Mouse (Mus musculus) spleen, adult 12 weeks (tissue): ENCODE data around the gene Rack1.
A peak's percentile ranks its signal among the peaks of the same experiment; 100 is the strongest.
"Not testable (repeated sequence)": the region's sequence is repeated elsewhere in the genome, so short reads cannot be mapped to it uniquely, and the experiment has no call there.

Source experiments
- DNase-seq: peaks from one replicate; pipeline ENCODE4 v3.0.0; 2022; ENCODE audit warnings: low spot score

Gene Rack1

DNA sequence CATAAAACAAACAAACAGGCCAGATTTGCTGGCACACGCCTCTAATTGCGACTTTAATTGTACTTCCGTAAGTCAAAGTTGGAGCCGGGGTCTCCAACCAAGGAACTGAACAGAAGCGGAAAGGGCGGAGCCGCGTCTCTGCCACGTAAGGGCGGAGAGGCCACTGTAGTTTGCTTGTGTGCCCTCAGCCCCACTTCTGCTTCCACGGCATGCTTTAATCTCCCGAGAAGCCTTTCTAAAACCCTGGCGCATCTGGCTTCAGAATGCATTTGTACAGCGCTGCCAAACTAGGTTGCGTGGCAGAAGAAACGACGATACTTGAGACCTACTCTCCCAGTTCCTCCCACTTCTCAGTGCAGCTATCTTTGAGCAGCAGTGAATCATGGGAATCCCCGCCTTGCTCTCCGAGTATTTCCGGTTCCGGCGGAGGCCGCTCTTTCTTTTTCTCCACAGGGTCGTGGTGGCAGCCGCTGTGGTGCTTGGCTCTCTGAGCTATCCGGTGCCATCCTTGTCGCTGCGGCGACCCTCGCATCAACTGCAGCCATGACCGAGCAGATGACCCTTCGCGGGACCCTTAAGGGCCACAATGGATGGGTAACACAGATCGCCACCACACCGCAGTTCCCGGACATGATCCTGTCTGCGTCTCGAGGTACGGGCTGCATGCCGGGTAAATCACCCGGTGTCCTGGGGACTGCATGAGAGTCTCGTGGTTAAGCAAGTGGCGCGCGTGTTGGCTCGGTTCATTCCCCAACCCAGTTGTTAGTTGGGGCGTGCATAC is at the start of gene Rack1:
Gene Rack1, plus strand, starts transcription at position 412 of the 781 bp plus-strand sequence.
- peak; percentile 82 for DNase-seq

DNA sequence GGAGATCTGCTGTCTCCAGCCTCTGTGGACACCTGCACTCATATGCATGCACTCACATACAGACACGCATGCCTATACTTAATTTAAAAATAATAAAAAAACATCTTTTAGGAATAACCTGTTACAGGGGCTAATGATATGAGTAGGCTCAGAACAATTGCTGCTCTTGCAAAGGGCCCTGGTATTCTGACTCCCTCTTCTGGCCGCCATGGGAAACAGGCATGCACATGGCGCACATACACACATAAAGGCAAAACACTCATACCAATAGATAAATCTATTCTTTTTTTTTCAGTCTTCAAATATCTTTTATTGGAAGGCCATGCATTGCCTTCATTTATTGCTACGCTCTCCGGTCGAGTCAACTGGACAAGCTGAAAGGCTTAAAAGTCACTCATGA is 49.7 kb upstream of the Rack1 start:
- no peak for DNase-seq

DNA sequence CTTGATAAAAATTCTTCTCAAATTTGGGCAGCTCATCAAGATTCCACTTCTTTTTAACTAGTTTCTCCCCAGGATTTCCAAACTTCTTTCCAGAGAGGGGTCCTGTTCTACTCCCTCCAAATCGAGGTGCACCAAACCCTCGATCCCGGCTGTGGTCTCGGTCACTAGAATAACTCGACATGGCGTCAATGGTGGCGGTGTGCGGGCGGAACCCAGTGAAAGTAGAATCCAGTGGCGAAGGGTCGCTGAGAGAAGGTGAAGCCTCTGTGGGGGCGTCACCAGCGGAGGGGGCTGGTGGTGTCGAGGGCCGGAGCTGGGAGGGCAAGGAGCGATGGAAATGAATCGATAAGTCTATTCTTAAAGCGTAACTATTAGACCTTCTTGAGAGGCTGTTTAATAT is 46.6 kb upstream of the Rack1 start:
- not testable (repeated sequence) for DNase-seq

DNA sequence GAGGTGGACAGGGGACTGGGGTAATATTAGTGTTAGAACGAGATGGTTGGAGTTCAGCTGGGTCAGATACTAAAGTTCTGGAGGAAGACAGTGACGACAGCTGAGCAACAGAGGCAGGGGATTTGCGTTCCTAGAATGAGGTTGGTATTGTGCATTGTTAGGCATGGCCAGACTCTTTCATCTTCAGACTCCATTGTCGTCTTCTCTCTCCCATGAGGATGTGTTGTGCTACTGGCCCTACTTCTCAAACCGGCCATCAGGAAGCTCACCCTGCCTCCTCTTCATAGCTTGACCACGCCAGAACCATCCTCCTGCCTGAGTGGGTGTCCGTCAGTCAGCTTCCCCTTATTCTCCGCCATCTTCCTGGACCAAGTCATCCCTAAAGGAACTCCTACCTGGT is 41.1 kb upstream of the Rack1 start:
- no peak for DNase-seq

DNA sequence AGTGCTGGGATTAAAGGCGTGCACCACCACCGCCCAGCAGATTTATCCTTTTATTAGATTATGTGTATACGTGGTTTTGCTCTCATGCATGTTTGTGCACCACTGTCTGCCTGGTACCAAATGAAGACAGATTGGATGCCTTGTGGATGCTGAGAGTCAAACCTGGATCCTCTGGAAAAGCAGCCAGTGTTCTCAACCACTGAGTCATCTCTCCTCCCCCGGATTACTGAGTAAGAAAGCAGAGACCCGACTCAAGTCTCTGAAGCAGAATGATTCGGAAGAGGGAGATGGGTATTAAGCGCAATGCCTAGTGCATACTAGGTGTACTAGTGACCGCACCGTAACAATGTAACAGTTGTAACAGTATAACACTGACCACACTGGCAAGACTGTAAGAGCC is 36.0 kb upstream of the Rack1 start:
- no peak for DNase-seq

DNA sequence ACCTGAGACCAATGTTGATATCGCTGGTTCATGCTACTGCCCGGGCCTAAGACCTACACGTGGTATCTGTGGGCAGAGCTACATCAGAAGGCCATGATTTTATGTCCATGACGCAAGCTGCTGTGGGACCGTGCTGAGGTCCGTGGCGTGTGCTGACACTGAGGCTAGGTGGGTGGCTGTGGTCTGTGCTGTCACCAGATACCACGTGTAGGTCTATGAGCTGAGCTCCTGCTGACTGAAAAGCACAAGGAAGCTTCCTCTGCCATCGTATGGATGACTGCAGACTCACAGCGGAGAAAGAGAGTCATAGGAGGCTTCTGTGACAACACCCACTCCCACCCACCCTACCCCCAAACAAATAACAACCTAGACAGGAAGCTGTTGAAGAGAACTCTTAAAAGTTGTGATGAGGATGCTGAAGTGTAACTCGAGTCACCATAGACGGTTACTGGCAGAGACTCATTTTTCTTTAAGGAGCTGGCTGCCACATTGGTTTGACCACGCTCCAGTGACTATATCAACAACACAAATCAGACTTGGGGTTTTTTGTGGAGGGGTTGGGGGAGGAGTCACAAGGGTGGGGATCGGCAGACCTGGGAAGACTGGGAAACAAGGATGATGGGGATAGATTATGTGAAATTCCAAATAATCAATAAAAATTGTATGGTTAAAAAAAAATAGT is 32.8 kb upstream of the Rack1 start:
- no peak for DNase-seq

DNA sequence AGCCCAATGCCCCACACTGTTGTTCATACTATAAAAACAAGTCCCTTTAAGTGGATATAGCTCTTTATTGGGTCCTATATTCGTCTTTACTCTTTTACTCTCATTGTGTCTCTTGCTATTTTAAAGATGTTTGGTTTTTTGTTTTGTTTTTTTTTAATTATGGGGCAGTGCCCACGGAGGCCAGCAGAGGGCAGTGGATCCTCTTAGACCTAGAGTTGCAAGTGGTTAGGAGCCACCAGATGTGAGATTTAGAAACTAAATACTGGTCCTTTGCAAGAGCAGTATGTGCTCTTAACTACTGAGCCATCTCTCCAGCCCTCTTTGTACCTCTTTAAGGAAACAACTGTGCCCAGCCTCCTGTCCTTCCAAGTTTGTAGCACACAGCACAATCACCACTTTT is 28.4 kb upstream of the Rack1 start:
- DNase-seq, result peak; percentile 33

DNA sequence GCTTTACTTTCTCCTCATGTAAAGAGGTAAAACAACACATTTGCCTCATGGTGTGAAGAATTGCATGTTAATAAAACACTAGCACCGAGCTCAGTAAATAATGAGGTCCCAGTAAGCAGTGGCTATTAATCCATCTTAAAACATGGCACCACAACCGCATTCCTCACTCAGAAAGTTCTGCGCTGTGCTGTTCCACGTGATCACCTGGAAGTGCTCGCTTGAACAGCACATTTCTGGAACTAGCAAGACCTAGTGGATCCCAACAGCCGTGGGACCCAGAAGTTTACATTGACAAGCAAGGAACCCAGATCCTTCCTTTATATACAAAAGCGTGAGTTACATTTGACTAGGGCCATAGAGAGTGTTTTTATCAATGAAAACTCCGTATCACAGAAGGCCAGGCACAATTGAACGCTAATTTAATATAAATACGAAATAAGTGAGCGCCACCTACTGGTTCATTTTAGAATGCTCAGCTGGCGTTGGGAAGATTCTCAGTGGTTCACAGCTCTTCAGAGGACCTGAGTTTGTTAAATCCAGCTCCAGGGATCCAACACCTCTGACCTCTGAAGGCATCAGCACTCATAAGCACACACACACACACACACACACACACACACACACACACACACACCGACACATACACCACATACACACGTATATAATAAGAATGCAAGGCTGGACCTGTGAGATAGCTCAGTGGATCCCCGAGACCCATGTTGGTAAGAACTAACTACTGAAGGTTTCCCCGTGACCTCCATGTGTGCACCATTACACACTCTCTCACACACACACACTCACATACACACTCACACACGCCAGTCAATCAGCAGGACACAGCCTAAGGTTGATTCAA is 25.5 kb upstream of the Rack1 start:
- no peak for DNase-seq

DNA sequence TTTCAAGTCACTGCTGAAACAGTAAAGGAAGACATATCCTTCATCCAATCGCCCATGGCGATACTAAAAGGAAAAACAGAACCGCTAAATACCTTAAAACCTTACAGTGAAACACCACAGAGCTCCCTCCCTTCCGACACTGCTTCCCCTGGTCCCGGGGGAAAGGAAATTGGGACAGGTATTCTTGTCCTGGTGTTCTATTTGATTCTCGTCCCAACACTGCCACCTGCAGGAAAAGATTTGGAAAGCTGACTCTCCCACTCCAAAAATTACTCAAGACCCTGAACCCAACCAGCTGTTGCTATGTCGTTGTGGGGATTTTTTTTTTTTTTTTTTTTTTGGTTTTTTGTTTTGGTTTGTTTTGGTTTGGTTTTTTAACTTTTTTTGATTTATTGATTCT is 24.6 kb upstream of the Rack1 start:
- DNase-seq, result no peak

DNA sequence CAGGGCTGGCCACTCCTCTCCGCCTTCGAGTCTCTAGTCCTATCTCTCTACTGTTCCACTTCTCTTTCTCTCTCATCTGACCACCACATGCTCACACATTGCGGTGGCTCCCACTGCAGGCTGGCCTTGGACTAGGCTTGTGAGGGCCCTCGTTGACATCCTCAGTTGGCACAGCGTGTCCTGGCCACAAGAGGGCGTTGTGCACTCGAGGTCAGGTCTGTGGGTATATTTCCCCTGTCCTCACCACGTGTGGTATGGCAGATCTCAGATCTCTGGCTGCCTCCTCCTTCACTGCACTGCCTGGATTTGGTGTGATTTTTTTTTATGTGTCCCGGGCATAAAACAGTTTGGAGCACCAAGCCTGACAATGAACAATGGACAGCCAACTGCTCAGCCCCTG is 23.5 kb upstream of the Rack1 start:
- no peak for DNase-seq

DNA sequence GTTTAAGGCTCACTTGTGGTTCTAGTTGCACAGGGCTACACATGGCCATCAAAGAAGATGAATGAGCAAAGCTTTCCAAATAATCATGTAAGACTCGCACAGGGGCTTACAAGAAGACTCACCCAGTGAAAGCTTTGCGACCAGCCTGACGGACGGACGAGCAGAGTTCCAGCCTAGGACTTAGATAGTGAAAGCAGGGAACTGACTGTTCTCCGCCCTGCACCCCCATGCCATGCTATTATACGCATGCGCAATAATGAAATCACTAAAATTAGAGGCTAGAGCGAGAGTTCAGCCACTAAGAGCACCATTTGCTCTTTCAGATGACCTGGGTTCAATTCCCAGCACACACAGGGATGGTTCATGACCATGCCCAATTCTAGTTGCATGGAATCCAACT is 22.8 kb upstream of the Rack1 start:
- DNase-seq, result no peak

DNA sequence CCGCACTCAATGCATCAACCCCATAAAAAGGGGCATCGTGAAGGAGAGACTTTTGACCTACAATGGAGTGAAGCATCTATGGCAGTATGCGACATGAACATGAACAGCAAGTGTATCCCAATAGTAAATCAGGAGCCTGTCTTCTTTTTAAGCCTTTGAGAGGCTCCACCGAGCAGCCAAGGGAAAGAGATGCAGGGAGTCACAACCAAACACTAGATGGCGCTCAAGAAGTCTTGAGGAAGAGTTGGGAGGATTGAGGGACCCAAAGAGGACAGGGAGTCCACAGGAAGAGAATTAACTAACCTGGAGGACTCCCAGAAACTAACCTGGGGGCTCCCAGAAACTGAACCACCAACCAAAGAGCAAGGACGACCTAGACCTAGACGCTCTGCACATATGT is 20.7 kb upstream of the Rack1 start:
- DNase-seq, result no peak

DNA sequence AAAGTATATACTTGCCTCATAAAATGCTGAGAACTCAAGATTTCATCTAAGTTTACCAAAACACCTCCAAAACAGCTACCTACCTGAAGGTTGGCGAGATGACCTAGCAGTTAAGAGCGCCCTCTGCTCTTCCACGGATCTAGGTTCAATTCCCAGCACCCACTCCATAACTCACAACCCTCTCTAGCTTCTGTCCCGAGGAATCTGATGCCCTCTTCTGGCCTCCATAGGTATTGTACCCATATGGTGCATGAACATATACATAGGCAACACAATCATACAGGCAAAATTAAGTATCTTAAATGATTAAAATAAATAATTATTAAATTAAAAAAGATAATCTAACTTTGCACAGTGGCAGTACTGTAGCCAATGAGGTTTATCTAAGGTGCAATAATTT is 17.9 kb upstream of the Rack1 start:
- no peak for DNase-seq

DNA sequence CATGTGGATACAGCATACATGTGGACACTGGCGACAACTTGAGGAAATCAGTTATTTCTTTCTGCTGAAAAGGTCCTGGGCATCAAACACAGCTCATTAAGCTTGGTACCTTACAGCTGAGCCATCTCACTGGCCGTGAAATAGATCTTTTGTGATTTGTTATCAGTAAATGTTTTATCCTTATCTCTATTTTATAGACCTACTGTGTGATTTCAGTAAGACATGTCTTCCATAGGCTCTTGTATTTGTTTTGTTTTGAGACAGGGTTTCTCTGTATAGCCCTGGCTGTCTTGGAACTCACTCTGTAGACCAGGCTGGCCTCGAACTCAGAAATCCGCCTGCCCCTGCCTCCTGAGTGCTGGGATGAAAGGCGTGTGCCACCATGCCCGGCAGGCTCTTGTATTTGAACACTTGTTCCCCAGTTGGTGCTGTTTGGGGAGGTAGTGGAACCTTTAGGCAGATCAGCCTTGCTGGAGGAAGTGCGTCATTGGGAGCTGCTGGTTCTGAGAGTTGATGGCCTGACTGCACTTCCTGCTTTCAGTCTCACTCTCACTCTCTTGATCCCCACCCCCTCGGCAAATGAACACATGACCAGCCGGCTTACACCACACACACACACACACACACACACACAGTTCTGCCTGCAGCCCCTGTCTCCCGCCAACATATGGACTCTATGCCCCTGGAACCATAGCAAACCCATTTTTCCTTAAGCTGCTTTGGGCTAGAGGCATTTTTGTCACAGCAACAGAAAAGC is 12.5 kb upstream of the Rack1 start:
- peak; percentile 63 for DNase-seq

DNA sequence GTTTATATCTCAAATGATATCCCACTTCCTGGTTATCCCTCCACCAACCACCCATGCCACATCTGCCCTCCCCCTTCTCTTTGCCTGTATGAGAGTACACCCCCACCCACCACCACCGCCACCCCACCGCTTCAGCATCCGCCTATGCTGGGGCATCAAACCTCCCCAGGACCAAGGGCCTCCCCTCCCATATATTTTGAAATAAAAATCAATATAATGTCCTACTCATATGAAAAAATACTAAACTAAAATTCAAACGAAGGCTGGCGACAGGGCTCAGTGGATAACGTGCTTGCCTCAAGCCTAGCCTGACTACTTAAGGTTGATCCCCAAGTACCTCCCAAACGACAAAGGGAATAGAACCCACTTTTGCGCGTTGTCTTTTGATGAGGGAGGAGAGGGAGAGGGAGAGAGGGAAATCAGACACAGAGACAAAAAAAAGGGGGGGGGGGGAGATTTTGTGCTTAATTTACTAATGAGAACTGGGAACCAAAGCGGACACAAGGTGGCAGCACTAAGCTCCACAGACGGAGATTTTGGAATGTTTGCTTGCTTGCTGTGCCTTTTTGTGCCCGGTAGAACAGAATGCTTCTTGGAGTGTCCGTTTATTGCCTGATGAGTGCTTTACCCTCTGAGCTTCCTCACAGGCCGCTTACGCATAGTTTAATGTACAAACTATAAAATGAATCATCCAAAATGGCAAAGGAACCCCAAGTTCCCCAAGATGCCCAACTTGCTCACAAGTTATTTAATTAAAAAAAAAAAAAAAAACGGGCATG is 11.6 kb upstream of the Rack1 start:
- peak; percentile 64 for DNase-seq

DNA sequence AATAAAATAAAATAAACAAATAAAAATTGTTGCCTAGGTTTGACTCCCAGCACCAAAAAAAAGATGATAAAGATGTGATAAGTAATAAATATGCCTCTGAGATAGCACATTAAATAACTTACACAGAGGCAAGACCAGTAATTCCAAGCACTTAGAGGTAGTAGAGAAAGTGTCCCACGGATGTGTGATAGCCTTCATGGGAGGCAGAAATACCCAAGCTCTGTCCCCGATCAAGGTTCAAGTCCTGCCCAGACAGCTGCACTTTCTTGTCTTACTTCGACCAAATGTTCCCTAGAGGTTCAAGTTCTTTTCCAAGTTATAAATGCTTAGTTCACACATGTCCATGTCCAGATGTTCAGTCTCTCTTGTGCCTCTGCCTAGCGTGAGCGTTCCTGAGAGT is 10.9 kb upstream of the Rack1 start:
- no peak for DNase-seq

DNA sequence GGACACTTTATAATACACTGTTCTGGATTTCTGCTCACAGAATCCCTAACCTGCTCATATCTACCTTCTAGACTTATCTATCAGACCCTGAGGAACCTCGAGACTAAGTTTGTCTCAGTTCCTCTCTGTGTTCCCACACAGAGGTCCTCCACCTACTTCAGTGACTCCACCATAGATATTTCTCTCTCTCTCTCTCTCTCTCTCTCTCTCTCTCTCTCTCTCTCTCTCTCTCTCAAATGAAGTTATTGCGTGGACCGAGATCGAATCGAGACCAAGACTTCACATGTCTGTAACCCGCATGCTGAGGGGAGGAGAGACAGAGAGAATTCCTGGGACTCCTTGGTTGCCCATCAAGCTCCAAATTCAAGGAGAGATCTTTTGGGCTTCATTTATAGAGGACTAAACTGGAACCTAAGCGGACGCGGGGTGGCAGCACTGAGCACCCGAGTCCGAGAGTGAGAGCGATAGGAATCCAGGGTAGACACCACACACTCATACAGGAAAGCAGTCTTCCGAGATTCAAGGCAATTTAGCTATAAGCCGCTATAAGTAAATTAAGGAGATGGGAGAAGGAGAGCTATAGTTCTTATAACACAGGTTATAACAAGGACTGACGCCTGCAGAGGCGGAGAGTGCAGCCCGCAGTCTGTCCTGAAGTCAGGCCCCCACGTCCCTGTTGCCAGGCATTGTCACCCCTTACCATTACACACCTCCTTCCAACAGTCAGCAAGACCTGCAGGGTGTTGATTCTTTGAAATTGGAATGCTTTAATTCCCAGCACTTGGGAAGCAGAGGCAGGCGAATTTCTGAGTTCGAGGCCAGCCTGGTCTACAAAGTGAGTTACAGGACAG is 9.9 kb upstream of the Rack1 start:
- DNase-seq, result peak; percentile 71

DNA sequence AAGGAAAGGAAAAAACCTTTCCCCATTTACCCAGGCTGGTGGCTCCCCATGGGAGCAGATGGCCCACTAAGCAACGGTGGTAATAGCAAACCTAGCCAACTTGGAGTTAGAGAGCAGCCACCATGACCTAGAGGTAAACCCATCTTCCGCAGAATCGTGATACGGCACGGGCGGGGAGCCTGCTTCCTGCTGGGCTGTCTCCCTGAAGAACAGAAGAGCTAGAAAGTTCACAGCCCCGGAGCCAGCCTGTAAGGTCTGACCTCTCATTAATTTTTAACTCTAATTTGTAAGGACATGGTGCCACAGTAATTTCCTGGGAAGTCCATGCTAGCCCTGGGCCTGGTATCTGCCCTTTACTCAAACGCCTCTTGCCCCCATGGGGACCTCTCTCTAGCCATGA is 9.2 kb upstream of the Rack1 start:
- DNase-seq, result no peak

DNA sequence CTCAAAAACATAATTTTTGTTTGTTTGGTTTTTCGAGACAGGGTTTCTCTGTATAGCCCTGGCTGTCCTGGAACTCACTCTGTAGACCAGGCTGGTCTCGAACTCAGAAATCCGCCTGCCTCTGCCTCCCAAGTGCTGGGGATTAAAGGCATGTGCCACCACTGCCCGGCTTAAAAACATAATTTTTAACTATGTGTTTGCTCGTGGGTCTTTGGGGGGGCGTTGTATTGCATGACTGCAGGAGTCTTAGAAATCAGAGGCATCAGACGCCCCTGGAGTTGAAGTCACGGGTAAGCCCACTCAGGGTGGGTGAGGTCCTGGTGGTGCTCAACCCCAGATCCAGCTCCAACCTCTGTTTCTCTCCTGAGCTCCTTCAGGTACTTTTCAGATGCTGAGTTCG is 8.2 kb upstream of the Rack1 start:
- DNase-seq, result not testable (repeated sequence)

DNA sequence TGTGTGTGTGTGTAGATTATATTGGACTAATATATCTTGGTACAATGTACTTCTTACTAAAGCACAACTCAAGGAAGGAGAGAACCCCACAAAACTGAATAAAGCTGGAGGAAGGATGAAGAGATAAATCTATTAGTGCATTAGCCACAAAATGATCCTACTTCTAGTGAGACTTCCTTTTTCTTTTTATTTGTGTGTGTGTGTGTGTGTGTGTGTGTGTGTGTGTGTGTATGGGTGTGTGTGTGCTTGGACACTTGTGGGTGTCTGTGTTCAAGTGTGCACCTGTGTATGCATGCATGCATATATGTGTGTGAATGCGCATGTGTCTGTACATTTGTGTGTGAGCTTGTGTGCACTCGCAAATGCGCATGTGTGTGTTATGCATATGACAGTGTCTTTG is 6.9 kb upstream of the Rack1 start:
- no peak for DNase-seq
